Mouse (Mus musculus) ovary, postnatal 36 days (tissue): Measurements from ENCODE around the gene Fgfr2.
"Not testable (repeated sequence)": the region's sequence is repeated elsewhere in the genome, so short reads cannot be mapped to it uniquely, and the experiment has no call there.

ENCODE experiments used
- DNase-seq: peaks from one replicate; pipeline ENCODE4 v3.0.0; 2022; ENCODE audit warnings: low spot score, mixed read lengths

Fgfr2 gene

DNA sequence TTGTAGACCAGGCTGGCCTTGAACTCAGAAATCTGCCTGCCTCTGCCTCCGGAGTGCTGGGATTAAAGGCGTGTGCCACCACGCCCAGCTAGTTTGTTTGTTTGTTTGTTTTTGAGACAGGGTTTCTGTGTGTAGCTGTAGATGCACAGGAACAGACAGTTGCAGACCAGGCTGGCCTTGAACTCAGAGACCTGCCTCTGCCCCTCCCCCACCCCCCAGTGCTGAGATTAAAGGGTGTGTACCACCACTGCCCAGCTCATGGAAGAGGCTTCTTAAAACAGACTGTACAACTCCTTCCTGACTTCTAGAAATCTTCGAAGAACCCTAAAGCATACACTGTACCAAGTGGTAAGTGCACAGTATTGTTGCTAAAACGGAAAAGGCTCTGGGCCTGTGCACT, 2577.7 kb downstream of the Fgfr2 start:
- DNase-seq: no peak

DNA sequence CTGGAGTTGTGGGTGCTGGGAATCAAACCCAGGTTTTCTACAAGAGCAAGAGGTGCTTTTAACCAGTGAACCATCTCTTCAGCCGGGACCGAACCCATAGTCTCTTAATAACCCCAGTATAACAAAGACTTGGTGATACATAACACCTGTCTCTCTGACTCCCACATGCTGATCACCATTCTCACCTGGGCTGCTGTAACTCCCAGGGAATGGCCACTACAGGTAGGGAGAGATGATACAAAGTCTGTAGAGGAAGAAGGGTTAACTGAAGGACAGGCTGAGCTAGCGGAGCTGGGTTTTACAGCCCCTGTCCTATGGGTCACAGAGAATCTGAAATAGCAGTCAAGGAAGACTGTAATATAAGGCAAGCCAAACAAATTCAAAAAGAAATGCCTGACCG, 2580.0 kb downstream of the Fgfr2 start:
- DNase-seq: no peak

DNA sequence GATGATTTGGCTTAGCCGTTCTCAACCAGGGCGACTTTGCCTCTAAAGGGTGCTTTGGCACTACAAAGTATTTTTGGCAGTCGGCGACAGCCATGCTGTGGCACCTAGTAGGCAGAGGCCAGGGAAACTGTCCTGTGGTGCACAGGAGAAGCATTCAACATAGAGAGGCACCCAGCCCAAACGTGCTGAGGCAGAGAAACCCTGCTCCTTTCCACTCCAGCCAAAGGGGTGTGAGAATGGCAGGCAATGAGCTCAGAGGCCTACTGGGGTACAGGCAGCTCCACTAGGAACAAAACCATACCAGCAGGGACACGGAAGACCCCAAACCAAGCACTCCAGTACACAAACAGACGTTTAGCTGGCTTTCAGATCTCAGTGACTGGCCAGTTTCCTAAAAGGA, 2583.0 kb downstream of the Fgfr2 start:
- DNase-seq: no peak

DNA sequence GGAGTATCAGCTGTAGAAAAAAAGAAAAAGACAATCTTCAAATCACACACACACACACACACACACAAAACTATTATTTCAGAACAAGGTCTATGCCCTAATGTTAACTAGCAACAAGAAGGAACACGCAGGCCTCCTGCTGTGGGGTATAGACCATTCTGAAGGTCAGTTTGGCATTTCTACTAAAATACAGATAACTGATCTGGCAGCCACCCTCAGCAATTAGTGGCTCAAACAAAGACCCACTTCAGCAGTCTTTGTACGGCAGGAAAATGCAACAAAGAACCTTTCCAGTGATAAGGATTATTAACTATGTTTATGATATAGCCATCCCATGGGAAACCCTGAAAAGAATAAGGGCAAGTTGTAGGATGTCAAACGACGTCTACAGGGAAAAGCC, 2586.1 kb downstream of the Fgfr2 start:
- DNase-seq: no peak

DNA sequence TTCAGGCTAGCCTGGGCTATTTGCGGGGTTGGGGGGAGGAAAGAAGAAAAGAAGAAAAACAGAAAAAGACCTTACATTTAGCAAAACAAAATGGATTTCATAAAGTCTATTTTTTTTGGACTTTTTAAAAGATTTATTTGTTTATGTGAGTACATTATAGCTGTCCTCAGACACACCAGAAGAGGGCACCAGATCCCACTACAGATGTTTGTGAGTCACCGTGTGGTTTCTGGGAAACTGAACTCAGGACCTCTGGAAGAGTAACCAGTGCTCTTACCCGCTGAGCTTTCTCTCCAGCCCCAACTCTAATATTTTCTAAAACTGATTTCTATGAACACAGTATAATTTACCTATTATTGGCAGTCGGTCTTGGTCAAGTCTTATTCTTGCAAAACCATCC, 2588.0 kb downstream of the Fgfr2 start:
- DNase-seq: no peak

DNA sequence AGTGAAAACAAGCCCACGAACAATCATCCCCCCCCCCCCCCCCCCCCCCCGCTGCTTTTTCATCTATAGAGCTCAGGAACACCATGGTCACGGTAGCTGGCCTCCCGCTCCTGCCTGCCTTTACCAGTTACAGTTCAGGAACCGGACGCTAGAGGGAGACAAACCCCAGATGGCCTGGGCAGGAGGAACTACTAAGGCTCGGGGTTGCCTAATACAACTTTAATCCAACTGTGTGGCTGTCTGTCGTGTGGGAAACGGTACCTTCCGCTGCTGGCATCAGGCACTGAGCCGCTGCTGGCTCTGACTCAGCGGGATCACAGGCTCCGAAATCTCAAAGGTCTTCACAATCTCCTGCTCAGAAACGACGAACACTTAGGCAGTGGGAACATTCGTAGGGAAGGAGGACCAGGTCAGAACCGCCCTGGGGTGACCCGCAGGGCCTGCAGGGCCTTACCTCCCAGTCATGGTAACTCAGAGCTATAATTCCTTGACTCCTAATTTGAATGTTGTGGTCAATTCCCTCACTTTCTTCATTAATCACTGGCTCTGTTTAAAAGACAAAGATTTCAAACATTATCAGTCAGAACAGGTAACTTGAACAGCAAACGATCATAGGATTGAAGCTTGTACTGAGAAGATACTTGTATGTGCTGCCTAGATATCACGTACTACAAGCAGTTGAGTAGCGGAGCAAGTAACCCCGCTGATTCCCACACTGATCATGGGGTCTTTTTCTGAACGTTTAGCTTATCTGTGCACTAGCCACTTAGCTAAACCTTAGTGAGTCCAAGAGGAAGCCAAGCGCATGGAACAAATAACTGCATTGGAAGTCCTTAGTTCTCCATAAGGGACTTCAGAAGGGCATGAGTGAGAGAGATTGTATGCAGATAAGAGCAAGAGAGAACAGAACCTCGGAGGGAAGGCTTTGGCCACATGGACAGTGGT, 2589.6 kb downstream of the Fgfr2 start:
- DNase-seq: peak; percentile 81

DNA sequence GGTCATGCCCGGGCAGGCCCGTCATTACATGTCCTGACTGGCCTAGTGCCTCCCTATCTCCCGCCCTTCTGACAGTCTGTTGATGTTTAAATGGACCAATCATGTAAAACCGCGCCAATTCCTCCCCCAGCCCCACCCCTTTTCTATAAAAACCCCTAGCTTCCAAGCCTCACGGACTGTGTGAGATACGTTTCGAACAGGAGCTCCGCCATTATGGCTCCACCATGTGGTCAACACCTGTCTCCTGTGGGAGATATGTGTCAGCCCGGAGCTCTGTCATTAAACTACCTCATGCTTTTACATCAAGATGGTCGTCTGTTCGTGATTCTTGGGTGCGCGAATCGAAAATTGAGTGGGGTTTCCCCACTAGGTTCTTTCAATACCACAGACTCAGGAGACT, 2592.0 kb downstream of the Fgfr2 start:
- not testable (repeated sequence) for DNase-seq

DNA sequence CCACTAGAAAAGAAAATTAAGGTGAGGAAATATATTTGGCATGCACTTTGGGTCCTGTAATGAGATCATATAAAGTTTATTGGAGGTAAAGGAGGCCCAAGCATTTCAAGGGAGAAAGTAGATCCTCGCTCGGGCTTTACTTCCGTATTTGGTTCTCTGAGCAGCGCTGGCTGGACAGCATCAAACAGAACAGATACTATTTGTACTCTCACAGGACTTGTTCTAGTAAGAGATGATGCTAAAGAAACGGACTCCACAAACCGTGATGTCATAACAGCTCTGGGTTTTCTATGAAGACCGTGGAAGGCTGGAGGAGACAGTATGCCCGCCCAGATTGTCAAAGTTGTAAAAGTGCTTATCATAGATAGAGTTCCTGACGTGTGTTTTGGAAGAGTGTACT, 2595.8 kb downstream of the Fgfr2 start:
- DNase-seq: no peak

DNA sequence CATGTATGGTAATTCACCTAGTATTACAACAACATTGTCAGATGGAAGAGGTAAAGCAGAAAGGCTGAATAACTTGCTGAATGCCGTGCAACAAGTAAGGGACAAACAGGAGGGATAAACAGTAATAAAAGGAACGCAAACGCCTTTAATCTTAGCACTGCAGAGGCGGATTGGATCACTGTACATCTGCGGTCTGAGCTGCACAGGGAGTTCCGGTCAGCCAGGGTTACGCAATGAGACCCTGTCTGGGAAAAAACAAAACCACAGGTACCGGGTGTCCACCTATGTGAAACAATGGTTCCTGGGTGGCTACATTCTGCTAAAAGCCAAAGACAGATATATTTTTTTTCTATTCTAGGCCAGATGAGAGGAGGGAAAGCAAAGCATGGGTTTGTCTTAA, 2599.7 kb downstream of the Fgfr2 start:
- DNase-seq: no peak

DNA sequence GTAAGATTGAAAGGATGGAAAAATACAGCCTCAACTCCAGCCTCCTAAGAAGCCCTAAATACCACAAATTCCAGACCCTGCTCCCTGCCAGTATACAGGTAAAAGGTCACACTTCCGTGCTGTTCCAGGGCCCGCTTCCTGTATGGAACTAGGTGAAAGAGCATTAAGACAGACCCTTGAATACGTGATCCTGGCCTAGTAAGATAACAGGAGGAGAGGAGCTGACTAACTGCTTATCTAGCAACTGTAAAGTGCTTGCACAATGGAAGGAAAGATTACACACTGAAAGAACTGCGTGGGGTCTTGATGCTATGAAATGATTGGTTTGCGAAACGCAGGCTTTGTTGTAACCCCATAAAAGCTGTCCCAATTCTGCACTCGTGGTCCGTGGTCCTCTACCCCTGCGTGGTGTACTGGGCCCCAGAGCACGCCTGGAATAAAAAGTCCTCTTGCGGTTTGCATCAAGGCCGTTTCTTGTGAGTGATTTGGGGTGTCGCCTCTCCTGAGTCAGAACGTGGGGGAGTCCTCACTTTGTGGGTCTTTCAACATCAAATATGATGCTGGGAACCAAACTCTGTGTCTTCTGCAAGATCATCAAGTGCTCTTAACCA, 2602.2 kb downstream of the Fgfr2 start:
- DNase-seq: no peak

DNA sequence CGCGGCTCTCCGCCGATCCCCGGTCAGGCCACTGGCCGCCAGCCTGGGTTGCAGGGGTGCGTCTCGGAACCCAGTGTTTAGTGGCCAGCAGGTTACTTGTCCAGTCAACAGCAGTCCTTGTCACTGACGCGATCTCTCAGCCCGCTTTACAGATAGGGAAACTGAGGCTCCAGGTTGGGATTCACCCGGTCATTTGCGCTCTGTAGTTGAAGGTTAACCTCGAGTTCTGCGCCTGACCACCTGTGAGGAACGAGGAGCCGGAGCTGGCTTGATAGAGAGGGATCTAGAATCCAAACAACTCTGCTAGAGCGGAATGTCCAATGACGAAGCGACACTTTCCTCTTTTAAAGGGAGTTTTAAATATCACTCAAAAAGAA, 2603.1 kb downstream of the Fgfr2 start, which contains the start of gene Ate1:
Gene Ate1, minus strand, starts transcription at position 321 of the 377 bp plus-strand sequence.
- DNase-seq: no peak

DNA sequence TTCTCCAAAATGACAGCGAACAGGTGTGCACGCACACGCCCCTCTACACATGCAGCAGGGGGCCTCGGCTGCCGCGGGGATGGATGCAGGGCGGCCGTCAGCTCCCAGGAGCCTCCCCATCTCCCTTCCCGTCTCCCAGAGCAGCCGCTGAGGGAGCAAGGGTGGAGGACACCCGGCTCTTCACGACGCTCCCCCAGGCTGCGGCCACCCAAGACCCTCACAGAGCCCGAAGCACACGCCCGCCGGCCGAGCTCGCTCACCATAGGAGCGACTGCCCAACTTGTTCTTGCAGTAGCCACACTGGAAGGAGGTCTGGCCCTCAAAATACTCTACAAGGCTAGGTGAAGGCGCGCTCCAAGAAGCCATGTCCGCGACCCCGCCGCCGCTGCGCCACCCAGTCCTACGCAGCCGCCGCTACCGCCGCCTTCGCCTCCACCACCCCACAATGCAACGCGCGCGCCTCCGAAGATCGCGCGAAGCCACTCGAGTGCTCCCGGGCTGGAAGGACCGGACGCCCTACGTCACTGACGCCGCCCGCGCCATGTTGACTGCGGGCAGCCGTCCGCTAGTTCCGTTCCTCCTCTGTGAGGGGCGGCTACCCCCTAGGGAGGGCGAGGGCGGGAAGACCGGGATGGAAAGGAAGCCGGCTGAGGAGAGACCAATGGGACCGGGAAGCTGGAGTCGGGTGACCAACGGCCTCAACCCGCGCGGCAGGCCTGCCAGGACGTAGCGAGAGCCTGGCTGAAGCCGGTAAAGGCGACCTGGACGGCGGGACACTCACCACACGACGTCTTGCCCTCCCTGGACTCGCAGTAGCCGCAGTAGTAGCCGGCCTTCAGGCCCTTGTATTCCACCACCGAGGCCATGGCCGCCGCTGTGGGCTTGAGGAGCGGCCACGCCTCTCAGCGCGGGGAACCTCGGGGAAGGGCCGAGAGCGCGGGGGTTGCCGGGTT, 2603.8 kb downstream of the Fgfr2 start:
- DNase-seq: peak; percentile 99

DNA sequence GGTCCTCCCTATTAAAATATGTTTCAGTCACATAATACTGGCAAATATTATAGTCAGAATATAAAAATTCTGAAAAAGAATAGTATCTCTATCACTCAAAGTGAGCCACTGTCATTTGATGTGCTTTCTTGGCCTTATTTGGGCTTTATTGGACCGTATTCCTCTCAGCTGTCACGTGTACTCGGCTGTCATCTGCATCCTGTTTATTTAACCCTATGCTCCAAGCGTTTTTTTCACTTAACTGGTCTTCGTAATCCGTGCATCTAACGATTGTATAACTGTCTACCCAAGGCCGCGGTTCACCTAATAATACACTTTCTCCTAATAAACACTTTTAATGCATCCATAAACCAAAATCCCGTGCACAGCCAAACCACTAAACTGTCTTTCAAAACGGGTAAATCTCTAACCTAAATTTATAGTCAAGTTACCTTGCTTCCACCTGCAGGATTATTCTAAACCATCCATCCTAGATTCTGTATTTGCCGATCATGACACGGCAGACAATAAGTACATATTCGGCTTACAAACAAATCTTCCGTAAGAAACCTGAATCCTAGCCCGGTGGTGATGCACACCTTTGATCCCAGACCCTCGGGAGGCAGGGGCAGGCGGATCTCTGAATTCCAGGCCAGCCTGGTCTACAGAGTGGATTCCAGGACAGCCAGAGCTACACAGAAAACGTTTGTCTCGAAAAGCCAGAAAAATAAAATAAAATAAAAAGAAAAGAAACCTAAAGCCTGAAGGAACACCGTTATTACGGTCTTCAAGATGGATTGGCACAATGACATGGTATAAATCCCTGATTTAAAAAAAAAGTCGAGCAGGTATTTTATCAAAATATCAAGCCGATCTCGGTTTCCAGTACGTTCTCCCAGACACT, 2604.7 kb downstream of the Fgfr2 start:
- no peak for DNase-seq

DNA sequence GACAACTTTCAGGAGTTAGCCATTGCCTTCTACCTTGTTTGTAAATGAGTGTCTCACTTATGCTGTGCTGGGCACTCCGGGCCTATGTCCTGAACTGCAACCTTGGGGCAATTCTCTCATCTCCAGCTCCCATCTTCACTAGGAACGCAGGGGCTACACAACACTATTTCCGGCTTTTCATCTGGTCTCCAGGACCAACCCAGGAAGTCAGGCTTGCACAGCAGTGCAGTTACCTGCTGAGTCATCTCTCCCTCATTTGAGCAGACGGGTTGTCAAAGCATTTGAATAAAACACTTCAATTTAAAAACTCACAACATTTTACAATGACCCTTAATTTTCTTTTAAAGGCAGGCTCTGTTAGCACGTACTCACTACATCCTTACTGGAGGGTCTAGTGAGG, 2612.9 kb downstream of the Fgfr2 start:
- DNase-seq: no peak

DNA sequence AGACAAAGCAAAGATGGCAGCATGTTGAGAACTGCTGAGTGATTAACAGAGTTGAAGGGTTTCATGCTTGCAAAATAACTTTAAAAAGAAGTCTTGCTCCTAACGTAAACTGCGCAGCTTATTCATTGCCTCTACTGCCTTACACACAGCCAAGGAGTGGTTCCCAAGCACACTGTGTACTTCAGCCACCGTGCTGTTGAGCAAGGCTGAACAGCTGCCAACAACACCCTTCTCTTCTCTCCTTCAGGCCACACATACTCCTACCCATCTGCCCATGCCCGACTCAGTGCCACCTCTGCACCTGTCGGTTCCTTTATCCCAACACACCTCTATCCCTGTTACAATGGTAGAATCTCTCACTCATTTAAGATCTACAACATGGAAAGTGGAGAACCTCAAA, 2620.1 kb downstream of the Fgfr2 start:
- no peak for DNase-seq

DNA sequence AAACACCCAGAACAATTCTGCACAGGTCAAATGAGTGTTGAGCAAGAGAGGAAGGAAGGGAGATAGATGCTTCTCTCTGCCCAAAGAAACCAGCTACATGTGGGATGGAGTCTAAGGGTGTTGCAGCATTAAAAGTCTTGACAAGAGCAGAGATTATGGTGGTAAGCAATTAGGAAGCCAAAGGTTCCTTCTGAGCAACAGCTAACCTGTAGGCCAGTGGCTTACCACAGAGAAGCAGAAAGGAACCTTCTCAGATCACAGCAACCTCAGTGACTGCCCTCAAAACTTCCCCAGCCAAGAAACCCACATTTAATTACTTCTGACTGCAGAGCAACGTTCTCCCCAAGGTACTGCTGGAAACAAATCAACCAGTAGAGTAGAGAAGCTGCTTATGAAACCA, 2621.7 kb downstream of the Fgfr2 start:
- DNase-seq: no peak

DNA sequence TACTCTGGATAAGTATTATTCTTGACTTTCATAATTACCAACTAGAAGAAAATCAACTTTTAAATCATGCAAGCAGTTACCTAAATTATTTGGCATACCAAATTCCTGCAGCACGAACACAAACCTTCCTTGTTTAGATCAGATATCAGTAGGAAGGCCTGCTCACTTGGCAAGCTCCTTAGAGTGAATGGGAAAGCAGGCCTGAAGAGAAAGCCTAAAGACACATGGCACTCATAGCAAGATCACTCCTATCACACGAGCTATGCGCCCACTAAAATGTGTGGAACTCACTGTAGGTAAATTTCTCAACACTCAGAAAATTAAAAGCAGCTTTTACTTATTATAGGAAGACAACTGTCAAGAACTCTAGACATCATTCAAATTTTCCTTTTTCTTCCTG, 2629.8 kb downstream of the Fgfr2 start:
- no peak for DNase-seq

DNA sequence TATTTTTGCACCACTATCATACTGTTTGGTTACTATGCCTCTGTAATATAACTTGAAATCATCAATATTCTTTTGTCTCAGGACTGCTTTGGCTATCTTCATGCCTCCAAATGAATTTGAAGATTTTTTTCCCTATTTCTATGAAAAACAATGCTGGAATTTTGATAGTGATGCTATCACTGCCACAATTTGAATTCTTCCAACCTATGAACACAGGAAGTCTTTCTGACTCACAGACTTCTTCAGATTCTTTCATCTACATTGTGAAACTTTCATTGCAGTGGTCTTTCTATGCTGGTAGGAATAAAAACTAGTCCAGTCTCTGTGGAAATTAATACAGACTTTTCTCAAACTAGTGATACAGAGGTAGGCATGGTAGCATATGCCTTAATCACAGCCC, 2631.1 kb downstream of the Fgfr2 start:
- DNase-seq: no peak

DNA sequence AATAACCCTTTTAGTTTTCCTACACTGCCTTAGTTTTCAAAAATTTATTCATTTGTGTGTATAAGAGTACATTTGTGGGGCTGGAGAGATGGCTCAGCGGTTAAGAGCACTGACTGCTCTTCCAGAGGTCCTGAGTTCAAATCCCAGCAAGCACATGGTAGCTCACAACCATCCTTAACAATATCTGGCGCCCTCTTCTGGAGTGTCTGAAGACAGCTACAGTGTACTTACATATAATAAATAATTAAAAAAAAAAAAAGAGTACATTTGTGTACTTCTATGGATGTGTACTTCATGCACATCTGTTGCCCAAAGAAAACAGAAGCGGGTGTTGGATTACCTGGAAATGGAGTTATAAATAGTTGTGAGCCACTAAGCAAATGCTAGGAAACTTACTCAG, 2644.1 kb downstream of the Fgfr2 start:
- DNase-seq: not testable (repeated sequence)

DNA sequence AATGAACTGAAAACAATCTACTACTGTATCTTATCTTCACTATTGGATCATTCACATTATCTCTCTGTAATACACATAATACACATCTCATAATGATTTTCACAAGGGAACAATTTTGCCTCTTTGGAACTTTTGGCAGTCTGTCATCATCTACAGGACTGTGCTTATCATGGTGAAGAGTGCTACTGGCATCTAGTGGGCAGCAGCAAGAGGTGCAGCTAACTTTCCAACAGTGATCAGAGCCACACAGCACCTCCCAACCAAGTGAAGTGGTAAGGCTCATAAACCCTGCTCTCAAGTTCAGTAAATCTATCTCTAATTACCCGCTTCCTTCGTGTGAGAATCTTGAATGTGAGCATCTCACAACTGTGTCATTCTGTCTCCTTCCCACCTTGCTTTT, 2647.2 kb downstream of the Fgfr2 start:
- peak; percentile 30 for DNase-seq

DNA sequence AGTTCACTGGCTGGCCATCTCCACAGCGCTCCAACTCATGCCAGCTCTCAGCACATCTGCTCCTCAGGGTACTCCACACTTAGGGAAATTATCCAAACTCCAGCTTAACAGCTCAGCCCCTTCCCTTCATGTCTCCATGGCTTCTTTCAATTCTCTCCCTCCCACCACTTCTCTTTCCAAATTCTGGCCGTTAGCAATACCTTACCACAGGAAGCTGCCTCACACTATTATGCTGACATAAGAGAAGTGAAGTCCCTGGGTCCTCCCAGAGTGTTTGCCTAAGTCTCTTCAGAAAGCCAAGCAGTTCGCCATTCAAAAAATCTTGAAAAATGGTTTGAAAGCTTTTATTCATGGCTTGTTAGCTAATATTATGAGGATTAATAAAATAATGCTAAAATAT, 2649.3 kb downstream of the Fgfr2 start:
- DNase-seq: no peak
